Mouse (Mus musculus) embryonic fibroblast, embryonic 13.5 days (primary cell): ENCODE data around the gene Fgf14.

ENCODE experiments used
- CTCF ChIP-seq: IDR thresholded peaks from 2 replicates; pipeline ENCODE4 v1.5.1; 2011; ENCODE audit warnings: mild to moderate bottlenecking, control low read depth, low read length, moderate library complexity, borderline replicate concordance; ENCODE audit not compliant: insufficient read depth
- POLR2A ChIP-seq: IDR thresholded peaks from 2 replicates; pipeline ENCODE4 v1.6.1; 2011; ENCODE audit warnings: low read depth, mild to moderate bottlenecking, control low read depth, low read length, moderate library complexity

- TF ChIP-seq POLR2A (no peak), CTCF (no peak)
Measured at GRCm38 (mm10) chr14:124328391-124328790, 348.5 kb downstream of the Fgf14 start.
